Mouse (Mus musculus): ENCODE measurements at regions not wholly inside any gene's neighbourhood (a gene's known extent, or its start where the extent isn't known, plus 50 kb on each side); places are given as distances from the start of the nearest gene placed in this dataset.

DNA sequence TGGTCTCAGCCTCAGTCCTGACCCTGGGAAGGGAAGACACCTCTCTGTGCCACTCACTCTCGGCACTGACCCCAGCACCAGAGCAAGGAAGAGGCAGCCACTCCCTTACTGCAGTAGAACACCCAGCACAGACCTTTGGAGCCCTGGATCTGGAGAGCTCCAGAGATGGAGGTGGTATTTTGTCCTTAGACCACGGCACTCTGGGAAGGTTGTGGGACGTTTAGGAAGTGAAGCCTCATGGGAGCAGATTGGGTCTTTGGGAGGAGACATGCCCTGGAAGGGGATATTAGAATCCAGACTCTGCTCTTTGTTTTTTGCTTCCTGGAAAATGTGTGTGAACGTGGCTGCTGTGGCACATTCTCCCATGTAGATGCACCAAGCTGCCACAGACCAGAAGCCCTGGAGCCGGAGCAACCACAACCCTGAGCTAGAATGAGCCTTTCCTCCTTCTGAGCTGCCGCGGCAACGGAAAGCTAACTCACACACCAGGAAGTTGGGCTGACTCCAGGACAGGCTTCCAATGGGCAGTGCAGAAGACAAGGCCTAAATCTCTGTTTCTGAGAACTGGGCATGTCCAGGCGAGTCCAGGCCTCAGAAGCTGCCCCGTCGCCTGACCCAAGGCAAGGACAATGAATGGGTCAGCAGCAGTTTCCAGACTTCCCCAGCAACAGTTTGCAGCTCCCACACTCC, 356.9 kb upstream of the Kcnab2 start:
- peak; percentile 20 for DNase-seq (ENCODE audit: low spot score)

DNA sequence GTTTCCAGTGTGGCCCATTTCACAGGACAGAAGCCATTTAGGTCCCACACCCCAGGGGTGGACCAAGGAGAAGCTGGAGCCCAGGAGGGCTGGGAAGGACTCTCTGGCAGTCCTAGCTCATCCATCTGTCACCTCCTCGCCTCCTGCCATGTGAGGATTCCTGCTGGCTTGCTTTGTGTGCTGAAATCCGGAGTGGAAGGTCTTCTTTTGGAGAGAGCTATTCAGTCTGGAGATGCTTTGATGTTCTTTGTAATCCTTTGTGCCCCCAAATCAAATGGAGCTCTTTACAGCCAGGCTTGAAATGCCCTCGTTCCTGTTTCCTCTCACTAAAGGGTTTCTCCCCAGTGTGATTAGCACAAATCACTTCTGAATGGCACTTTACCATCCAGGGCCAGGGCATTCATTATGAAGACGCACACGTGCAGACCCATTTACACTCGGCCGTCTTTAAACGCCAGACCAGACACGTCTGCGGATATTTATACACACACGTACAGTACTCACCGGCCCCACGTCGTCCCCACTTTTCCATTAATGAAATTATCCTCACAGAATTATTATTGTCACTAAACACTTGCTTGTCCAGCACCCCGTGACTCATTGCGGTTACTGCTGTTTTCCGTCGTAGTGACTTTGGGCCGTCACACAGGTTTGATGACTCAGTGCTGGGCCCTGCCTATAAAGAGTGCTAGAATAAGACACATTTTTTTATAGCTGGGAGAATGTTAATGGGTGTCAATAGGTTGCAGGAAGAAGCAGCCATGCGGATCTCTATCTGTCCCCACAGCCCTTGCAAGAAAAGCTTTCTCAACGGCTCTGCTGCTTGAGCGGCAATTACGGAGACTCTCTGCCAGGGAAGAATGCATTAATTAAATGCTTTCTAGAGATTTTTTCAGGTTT, 356.0 kb upstream of the Kcnab2 start:
- peak; percentile 62 for DNase-seq (ENCODE audit: low spot score)

DNA sequence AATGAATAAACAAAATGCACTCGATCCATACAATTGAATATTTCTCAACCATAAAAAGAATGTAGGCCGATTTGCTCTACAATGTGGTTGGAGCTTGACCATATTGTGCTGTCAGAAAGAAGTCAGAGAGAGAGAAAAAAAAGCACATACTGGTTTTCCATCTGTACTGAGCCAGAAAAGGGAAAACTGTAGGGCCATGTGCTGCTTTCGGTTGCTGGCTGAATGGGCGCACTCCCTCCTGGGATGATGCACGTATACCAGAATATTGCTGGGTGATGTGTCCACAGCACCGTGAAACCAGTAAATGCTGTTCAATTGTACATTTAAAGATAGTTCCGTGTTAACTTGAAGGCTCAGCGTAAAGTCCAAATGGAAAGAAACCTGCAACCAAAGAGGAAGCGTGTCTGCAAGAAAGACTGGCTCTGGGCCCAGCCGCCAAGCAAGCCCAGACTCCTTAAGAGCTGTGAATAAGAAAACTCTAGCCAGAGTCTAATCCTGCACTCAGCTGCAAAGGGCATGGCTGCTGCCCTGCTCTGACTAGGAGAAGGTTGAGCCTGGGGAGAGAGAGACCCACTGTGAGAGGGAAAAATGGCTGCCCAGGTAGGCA, 355.2 kb upstream of the Kcnab2 start:
- no peak for DNase-seq (ENCODE audit: low spot score)

DNA sequence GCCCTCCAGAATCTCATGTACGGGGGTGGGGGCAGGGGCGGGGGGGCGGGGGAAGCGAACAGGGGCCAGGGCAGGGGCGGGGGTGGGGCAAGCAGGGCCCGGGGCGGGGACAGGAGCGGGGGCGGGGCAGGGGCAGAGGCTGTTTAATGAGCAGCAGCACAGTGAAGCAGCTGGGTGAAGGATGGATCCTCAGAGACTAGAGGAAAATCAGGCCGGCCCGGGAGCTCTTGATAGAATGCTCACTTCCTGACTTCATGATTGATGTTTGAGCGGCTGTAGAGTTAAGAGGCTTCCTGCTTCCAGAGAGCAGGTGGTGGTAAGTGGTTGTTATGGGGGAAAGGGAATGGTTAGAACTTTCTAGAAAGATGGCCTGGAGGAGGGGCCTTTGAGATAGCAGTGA, 347.5 kb upstream of the Kcnab2 start:
- peak; percentile 36 for DNase-seq (ENCODE audit: low spot score)

DNA sequence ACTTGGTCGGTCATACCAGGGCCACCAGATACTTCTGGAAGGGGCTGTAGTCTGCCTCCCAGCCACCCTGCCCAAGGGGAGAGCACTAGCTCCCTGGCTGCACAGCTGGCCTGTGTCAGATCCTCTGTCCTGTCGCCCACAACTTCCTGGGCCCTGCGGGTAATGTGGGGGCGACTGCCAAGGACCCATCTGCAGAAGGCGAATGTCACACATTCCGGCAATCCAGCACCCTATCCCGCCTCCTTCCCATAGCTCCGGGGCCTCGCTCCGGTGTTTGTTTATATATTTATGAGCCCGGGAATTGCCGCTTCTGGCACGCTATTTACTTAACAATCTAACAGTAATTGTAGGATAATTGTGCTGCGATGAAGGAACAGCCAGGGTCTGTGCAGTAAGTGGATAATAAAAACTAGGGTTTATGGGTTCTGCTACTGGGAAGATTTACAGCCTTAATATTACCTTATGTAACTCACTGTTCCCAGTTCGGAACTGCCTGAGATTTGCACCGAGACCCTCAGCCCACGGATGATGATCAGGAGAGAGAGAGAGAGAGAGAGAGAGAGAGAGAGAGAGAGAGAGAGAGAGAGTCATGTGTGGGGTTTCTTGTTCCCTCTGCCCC, 338.6 kb upstream of the Kcnab2 start:
- no peak for DNase-seq (ENCODE audit: low spot score)

DNA sequence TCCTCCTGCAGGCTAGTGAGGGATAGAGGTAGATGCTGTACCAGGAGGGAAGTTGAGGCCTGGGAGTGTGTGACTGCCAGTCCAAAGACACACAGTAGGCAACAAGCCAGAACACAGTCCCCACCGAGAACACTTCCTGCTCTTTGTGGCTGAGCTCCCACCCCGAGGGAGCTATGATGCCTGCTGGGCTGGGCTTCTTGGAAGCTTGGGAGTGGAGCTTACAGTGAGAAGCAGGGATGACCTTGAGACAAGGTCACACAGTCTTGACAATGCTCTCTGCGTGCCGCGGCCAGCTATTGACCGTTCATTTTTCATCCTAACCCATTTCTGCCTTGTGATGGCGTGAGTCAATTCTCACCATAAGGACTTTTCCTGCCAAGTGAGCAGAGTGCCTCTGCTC, 328.9 kb upstream of the Kcnab2 start:
- DNase-seq (ENCODE audit: low spot score) = no peak

DNA sequence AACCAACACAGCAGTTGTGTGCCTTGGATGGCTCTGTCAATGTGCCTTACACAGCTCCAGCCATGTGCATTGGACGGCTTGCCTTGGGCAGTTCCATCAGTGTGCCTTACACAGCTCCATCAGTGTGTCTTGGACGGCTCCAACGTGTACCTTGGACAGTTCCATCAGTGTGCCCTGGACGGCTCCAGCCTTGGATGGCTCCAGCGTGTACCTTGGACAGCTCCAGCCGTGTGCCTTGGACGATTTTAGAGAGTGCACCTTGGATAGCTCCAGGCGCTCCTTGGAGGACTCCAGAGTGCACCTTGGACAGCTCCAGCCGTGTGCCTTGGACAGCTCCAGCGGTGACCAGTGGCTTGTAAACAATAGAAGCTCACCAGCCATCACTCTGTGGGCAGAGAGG, 321.7 kb upstream of the Kcnab2 start:
- DNase-seq (ENCODE audit: low spot score) = peak; percentile 97

DNA sequence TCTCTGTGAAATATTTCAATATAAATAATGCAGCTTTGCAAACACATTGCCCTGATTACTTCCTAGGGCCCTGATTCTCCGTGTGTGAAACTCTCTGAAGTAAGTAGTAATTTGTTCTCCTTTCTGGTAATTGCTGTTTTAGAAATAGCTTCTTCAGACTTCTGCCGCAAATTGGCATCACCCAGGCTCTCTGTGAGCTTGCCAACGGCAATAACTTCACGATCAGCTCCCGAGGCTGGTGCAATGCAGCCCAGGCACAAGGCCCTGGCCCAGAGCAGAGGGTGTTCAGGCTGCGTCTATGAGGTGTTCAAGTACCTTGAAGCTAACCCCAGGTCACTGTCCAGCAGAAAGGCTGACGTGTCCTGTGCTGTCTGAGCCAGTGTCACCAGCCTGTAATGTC, 310.8 kb upstream of the Kcnab2 start:
- no peak for DNase-seq (ENCODE audit: low spot score)

DNA sequence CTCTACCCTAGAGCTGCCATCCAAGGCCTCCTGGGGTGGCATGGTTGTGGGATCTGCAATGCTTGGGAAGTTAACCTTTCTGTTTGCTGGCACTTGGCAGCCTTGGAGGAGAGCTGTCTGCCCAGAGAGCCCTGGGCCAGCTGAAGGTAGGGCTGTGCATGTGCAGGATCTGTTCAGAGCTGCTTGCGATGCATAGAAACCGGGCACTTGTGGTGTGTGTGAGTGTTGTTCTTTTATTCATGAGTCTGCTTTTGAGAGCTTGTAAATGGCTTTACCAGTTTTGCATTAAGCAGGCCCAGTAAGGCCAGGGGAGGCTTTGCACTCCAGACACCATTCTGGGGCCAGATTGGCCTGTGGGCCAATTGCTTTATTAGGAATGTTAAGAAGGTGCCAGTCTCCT, 307.3 kb upstream of the Kcnab2 start:
- DNase-seq (ENCODE audit: low spot score) = no peak

DNA sequence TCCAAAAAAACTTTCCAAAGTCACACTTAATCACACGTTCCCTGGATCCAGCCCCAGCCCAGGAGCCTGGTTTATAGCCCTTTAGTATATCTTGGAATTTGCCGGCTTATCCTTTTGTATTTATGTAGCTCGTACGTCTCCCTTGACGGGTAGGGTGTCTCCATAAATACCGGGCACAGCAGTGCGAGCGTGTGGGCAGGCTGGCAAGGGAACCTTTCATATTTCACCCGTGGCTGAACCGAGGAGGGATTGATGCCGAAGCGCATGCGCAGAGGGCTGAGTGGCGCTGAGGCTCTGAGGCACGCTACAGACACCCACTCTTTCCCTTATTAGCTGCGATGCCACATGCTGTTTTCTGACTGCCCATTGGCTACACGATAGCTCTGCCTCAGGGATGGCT, 301.9 kb upstream of the Kcnab2 start:
- DNase-seq (ENCODE audit: low spot score) = no peak

DNA sequence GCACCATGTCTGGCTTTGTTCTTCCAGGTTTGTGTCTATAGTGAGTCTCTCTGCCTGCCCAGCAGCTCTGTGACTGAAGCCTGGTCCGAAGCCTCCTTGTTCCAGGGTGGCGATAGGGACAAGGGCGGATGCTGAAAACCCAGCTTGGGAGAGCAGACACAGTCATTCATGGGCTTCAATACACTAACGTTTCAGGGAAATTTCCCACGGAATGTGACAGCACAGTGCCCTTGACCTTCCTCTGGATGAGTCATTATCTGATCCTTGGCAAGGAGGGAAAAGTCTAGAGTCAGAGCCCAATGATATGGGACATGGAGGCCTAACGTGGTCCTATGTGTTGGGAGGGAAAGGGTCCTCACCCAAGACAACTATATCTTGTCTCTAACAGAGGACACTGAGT, 298.1 kb upstream of the Kcnab2 start:
- no peak for DNase-seq (ENCODE audit: low spot score)

DNA sequence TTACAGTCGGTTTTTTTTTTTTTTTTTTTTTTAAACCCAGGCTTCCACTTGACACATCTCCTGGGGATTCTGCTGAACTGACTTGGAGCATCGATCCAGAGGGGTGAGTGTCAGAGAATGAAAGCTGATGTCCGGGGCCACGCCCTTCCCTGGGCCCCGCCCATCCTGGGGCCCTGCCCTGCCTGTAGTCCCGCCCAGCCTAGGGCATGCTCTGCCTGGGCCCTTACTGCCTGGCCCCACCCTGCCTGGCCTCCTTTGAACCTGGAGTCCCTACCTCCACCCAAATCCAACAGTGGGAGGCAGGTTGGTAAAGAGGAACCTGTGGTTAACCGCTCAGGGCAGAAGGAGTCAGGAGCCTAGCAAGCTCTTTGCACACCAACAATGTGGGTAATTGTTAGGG, 293.7 kb upstream of the Kcnab2 start:
- no peak for DNase-seq (ENCODE audit: low spot score)

DNA sequence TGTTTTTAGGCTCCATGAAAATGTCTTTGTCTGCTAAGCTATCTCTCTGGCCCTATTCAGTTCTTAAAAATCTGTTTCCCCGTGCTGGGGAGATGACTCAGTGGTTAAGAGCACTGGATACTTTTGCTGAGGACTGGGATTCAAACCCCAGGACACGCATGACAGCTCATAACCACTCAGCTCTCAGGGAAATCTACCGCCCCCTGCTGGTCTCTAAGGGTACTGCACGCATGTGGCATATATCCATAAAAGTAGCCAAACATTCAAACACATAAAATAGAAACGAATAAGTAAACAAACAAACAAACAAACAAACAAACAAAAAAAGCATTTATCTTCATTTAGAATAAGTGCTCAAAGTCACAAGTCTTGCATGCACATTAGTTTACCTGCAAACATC, 289.7 kb upstream of the Kcnab2 start:
- no peak for DNase-seq (ENCODE audit: low spot score)

DNA sequence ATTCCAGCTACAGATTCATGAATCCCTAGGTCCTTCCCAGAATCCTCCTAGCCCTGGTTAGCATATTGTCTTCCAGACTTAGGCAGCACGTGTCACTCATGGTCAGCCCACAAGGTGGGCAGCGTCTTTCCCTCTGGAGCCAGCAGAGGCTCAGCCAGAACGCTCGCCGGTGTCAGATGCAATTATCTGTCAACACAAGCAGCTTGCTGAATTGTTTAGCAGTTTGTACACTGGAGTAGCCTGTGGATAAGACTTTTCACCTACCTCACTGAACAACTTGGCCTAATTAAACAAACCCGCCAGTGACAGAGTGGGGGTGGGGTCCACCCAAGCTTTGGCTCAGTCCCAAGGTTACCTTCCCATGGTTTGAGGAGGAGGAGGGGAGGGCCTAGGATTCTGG, 285.4 kb upstream of the Kcnab2 start:
- no peak for DNase-seq (ENCODE audit: low spot score)

DNA sequence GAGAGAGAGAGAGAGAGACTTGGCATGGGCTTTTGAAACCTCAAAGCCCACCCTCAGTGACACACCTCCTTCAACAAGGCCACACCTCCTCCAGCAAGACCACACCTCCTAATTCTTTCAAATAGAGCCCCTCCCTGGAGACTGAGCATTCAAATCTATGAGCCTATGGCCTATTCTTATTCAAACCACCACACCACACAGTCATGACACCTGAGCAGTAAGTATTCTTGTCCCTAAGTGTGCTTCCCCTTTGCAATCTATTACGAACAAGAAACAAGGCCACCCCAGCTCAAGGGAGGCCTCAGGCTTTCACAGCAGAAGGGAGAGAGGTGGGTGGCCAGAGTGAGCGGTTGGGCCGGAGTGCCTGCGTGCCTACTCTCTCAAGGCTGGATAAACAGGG, 284.9 kb upstream of the Kcnab2 start:
- DNase-seq (ENCODE audit: low spot score) = no peak

DNA sequence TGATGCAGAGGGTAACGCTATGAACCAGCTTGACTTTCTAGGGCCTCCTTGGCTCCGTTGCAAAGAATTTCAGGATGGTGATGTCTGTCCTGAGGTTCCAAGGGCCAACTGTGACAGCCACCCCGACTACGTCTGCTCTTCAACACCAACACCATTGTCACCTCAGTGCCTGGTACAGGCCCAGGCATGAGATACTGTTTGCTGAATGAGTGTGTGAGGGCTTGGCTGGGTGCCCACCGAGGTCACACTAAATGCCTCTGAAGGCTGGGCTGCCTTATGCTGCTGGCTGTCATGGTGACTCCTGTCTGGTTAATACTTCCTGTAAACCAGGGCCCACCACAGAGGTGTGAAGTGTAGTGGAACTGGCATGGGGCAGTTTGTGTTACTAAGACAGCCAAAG, 279.5 kb upstream of the Kcnab2 start:
- no peak for DNase-seq (ENCODE audit: low spot score)

DNA sequence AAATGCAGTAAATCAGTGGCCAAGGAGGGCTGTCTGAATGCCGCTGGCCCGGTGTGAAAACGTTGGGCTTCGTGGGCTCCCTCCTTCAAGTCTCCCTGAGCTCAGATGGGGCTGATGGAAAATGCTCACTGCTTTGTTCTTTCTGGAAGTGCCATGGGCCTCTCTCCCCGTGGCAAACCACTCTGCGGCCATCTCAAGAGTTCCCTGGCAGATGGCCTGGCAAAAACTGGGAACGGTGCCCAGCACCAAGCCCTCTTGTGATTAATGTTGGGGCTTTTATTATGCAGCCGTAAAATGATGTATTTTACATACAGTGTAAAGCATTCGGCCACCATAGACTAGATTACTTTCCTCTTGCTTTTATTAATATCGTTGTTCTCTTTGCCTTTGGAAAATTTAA, 278.9 kb upstream of the Kcnab2 start:
- DNase-seq (ENCODE audit: low spot score) = no peak

DNA sequence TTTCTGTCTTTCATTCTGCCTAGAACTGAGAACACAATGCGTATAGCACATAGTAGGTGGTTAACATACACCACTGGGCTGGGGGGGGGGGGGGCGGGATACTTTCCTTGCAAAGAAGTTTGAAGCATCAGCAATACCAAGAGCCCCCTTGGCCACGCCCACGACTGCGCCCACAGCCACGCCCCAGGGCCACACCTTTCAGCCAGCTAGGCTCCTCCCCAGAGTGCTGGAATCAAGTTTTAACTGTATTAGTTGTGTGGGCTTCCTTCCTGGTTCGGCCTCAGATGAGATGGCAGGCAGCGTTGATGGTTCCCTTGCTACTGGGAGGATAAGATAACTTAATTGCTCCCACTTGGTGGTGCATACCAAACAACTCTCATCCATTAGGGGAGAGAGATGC, 278.1 kb upstream of the Kcnab2 start:
- DNase-seq (ENCODE audit: low spot score) = no peak

DNA sequence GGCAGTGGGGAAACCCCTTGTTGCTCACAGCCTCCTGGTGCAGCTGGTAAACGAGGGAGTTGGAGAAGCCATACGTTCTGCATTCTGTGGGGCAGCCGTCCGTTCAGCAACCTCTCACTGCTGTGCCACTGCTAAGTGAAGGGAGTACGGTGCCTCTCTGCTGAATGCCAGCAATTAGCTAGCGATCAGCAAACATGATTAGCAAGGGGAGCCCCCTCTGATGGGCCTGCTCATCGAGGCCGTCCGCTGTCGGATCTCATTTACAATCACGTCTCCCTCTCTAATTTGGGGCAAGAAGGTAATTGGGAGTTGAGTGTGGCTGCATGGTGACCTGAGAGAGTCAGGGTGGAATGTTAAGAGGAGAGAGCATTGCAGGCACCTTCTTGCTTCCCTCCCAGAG, 266.7 kb upstream of the Kcnab2 start:
- DNase-seq (ENCODE audit: low spot score) = no peak

DNA sequence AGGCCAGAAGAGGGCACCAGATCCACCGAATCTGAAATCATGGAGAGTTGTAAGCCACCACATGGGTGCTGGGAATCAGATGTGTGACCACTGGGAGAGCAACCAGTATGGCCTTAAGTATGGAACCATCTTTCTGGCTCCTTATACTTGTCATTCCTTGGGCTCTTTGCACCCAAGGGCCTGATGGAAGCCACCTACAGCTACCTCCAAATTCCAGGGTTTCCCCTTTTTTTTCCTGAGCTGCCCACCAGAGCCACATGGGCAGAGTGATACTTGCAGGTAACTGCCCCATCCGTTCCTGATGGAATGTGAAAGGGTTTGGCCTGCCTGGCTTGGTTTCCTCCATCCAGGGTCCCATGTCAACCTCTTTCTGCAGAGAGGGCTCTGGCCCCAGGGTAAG, 255.3 kb upstream of the Kcnab2 start:
- no peak for DNase-seq (ENCODE audit: low spot score)

DNA sequence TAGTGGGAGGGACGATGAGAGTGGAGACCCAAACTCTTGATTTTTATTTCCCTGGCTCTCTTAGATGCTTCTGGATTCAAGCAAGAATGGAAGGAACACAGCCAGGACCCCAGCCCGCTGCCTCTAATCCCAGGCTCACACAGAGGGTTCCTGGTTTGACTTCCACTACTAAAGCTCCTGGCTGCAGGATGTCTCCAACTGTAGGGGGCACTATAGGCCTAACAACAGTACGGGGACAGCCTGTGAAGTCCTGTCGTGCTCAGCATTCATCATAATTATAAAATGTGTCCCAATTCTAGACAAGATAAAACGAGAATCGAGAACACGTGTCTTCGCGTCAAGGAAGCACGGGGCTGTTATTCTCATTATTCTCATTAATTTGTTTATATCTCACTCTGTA, 254.3 kb upstream of the Kcnab2 start:
- DNase-seq (ENCODE audit: low spot score) = peak; percentile 24

DNA sequence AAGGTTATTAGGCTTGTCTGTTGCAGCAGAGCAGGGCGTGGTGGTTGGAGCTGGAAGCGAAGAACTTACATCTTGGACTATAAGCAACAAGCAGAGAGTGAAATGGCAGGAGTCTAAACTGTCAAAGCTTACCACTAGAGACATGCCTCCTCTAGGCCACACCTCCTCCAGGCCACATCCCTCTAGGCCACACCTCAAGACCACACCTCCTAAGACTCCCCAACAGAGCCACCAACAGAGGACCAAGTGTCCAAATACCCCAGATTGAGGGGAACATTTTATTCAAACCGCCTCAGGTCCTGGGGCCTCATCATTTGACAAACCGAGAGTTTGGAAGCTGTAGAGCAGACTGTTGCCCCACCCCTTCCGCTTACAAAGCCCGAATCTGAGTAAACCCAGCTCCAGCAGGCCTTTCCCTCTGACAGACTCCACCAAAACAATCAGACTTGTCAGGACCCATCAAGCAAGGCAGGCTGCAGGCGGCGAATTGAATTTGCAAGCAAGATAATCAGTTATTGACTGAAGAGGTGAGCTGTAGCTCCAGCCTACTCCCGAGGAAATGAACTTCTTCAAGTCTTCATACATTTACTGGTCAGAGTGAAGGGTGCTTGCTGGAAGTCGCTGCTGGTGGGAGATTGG, 253.5 kb upstream of the Kcnab2 start:
- DNase-seq (ENCODE audit: low spot score) = no peak
